In the genomic region with DNA sequence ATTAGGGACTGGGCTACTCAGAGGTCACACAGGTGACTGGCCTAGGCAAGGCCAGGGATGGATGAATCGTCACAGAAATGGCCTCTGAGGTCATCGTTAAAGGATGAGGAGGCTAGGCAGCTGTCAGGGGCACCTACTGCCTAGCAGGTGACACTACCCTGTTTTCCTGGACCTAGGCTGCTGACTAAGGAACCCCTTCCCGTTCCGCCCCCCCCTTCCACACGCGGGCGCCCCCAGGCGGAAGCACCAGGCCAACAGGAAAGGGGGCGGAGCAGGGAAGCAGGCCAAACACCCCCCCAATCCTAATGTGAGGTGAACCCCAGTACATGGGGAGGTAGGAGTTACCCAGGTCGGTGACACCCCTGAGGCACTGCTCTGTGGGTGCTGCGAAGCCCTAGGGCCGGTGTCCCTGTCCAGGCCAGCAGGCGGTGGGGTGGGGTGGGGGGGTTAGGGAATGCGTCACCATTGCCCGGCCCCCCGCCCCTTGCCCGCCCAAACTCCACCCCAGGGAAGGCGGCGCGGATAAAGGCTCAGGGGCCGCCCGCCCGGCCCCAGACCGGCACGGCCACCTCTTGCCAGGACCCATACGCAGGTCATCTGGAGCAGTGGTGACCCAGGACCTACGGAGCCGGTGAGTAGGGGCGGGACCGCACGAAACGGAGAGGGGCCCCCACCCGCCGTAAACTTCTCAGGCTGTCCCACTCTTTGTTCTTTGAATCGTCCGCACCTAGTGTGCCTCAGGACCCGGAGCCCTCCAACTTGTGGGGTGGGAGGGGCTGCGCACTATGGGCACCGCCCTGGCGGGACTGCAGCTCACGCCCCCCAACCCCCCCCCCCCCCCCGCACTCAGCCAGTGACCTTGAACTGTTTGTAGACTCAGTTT, we compare ENCODE assay signal across 8 mouse cellular contexts. TPM values are rescaled to one million over a fixed set of nuclear protein-coding genes. Genes with fewer than 3 reads are reported as not detected.
DNase-seq lines count a peak whose midpoint lies in the region; ATAC-seq lines count a peak whose summit lies in the region.

A gene (plus strand): TSS at position 554 of the 883 bp plus-strand sequence.

- H3K4me3 ChIP-seq in intestine, embryonic 16.5 days (ENCODE audit: low read length), result peak within 1 kb of the TSS; percentile 96
- peak within 1 kb of the TSS; percentile 93 for H3K4me3 ChIP-seq in limb, embryonic 10.5 days
- peak within 1 kb of the TSS; percentile 99 for H3K4me3 ChIP-seq in midbrain, embryonic 10.5 days

- peak; percentile 21 for ATAC-seq in granulocyte monocyte progenitor cell, adult 5-6 weeks (replicated peaks; ENCODE audit: poor library complexity, severe bottlenecking)
- peak; percentile 54 for ATAC-seq in intestine, embryonic 16.5 days

- peak within 1 kb of the TSS; percentile 87 for H3K9ac ChIP-seq in intestine, embryonic 16.5 days (ENCODE audit: low read depth, low read length)

- H3K4me1 ChIP-seq in intestine, embryonic 16.5 days (ENCODE audit: control insufficient read depth, insufficient read depth, low read length), result peaks cover 60% of the 10 kb centered on the region
- peaks cover 53% of the 10 kb centered on the region for H3K4me1 ChIP-seq in limb, embryonic 10.5 days
- peaks cover 73% of the 10 kb centered on the region for H3K4me1 ChIP-seq in midbrain, embryonic 10.5 days

- peak within 1 kb of the TSS; percentile 100 for H3K27ac ChIP-seq in intestine, embryonic 16.5 days (ENCODE audit: low read length)
- peak within 1 kb of the TSS; percentile 100 for H3K27ac ChIP-seq in limb, embryonic 10.5 days
- H3K27ac ChIP-seq in midbrain, embryonic 10.5 days (replicated peaks), result peak within 1 kb of the TSS; percentile 100

- DNase-seq in layer of hippocampus, adult 11-12 months (ENCODE audit: low spot score), result peak; percentile 75
- no peak for DNase-seq in layer of hippocampus, adult 9-10 months (ENCODE audit: low spot score)
- peak; percentile 79 for DNase-seq in embryo, embryonic 10.5 days (ENCODE audit: low spot score)
- DNase-seq in limb, embryonic 10.5 days (ENCODE audit: low spot score), result peak; percentile 87
- peak; percentile 82 for DNase-seq in midbrain, embryonic 10.5 days (ENCODE audit: low spot score)
- peak; percentile 71 to 74 for DNase-seq in spleen, postnatal 10 days (ENCODE audit: low spot score in 2 of 2)

- H3K4me2 ChIP-seq in intestine, embryonic 16.5 days (ENCODE audit: low read depth, low read length), result peak within 1 kb of the TSS; percentile 56

- H3K27me3 ChIP-seq in intestine, embryonic 16.5 days (replicated peaks; ENCODE audit: control insufficient read depth, insufficient read depth, low read length), result no peaks in the 10 kb centered on the region
- H3K27me3 ChIP-seq in limb, embryonic 10.5 days (ENCODE audit: low read depth, poor library complexity, severe bottlenecking), result no peaks in the 10 kb centered on the region
- H3K27me3 ChIP-seq in midbrain, embryonic 10.5 days (ENCODE audit: low read depth, poor library complexity, severe bottlenecking), result no peaks in the 10 kb centered on the region

- no peaks in the 10 kb centered on the region for H3K9me3 ChIP-seq in intestine, embryonic 16.5 days (ENCODE audit: control insufficient read depth, low read length)
- H3K9me3 ChIP-seq in limb, embryonic 10.5 days (replicated peaks), result no peaks in the 10 kb centered on the region
- H3K9me3 ChIP-seq in midbrain, embryonic 10.5 days (replicated peaks), result no peaks in the 10 kb centered on the region

- peaks cover 19% of the 10 kb centered on the region for H3K36me3 ChIP-seq in intestine, embryonic 16.5 days (ENCODE audit: control insufficient read depth, insufficient read depth, low read length)
- peaks cover 78% of the 10 kb centered on the region for H3K36me3 ChIP-seq in limb, embryonic 10.5 days
- H3K36me3 ChIP-seq in midbrain, embryonic 10.5 days, result peaks cover 69% of the 10 kb centered on the region

- under 1% methylated on average over 36 of the region's 42 CpGs for whole genome bisulfite sequencing in intestine, embryonic 16.5 days
- WGBS in limb, embryonic 10.5 days, result 0% methylated on average over 41 of the region's 42 CpGs
- under 1% methylated on average over 40 of the region's 42 CpGs for WGBS in midbrain, embryonic 10.5 days

RNA-seq across cellular contexts. Expression of the gene that starts here (rescaled TPM):
- total RNA-seq in granulocyte monocyte progenitor cell, adult 5-6 weeks (2014; fragmentation: Nextera tagmentation), result 26.7 and 36.8 TPM in 2 replicates
- total RNA-seq in granulocyte monocyte progenitor cell, adult 5-6 weeks (2017), result 10.0 and 17.4 TPM in 2 replicates
- 8.8 and 10.3 TPM in 2 replicates for polyA plus RNA-seq in intestine, embryonic 16.5 days (2015; fragmentation: Nextera tagmentation; extraction: Ambion mirVana)
- polyA plus RNA-seq in limb, embryonic 10.5 days (2016; fragmentation: Nextera tagmentation; extraction: Ambion mirVana), result 26.2 and 27.1 TPM in 2 replicates
- 17.8 and 19.7 TPM in 2 replicates for polyA plus RNA-seq in midbrain, embryonic 10.5 days (2016; fragmentation: Nextera tagmentation; extraction: Ambion mirVana)
